Mouse (Mus musculus): Measurements from ENCODE around the gene Rbm34.

GRCm38 (mm10) chr8:126972649-126973048 is 1.8 kb upstream of the Rbm34 start:
- no peak for TF ChIP-seq CTCF (IDR thresholded peaks at IDR 0.05; ENCODE audit: borderline replicate concordance, insufficient read depth, low read depth, low read length)
- no peak for TF ChIP-seq POLR2A (IDR thresholded peaks at IDR 0.05; ENCODE audit: borderline replicate concordance, insufficient read depth, low read length)

Data from cerebellum, adult 2 months (tissue).